Mouse (Mus musculus): ENCODE measurements at regions not wholly inside any gene's neighbourhood (a gene's known extent, or its start where the extent isn't known, plus 50 kb on each side); places are given as distances from the start of the nearest gene placed in this dataset.

- in situ Hi-C loops (cut with MboI, MseI): no loop called here
Measured at GRCm38 (mm10) chr1:137141879-137142570, 181.8 kb upstream of the Nr5a2 start.

- in situ Hi-C loops (cut with MboI, MseI): no loop called here
Measured at GRCm38 (mm10) chr1:137141372-137141771, 181.1 kb upstream of the Nr5a2 start.

- in situ Hi-C loops (cut with MboI, MseI): no loop called here
Measured at GRCm38 (mm10) chr1:137136156-137136555, 175.9 kb upstream of the Nr5a2 start.

- in situ Hi-C loops (cut with MboI, MseI): no loop called here
Measured at GRCm38 (mm10) chr1:137133734-137134133, 173.5 kb upstream of the Nr5a2 start.

- in situ Hi-C loops (cut with MboI, MseI): no loop called here
Measured at GRCm38 (mm10) chr1:137130264-137130663, 170.0 kb upstream of the Nr5a2 start.

- in situ Hi-C loops (cut with MboI, MseI): no loop called here
Measured at GRCm38 (mm10) chr1:137129116-137129515, 168.9 kb upstream of the Nr5a2 start.

- in situ Hi-C loops (cut with MboI, MseI): no loop called here
Measured at GRCm38 (mm10) chr1:137117866-137118265, 157.6 kb upstream of the Nr5a2 start.

GRCm38 (mm10) chr1:137106444-137106843 lies 146.2 kb upstream of the Nr5a2 start:
- in situ Hi-C loops (cut with MboI, MseI): no loop called here

GRCm38 (mm10) chr1:137091762-137092161 lies 131.5 kb upstream of the Nr5a2 start:
- in situ Hi-C loops (cut with MboI, MseI): no loop called here

GRCm38 (mm10) chr1:137088148-137088547 lies 127.9 kb upstream of the Nr5a2 start:
- in situ Hi-C loops (cut with MboI, MseI): no loop called here

GRCm38 (mm10) chr1:137086766-137087165 lies 126.5 kb upstream of the Nr5a2 start:
- in situ Hi-C loops (cut with MboI, MseI): no loop called here

GRCm38 (mm10) chr1:137083500-137083899 lies 123.3 kb upstream of the Nr5a2 start:
- in situ Hi-C loops (cut with MboI, MseI): no loop called here

GRCm38 (mm10) chr1:137079401-137080003 lies 119.3 kb upstream of the Nr5a2 start:
- in situ Hi-C loops (cut with MboI, MseI): no loop called here

- in situ Hi-C loops (cut with MboI, MseI): no loop called here
Measured at GRCm38 (mm10) chr1:137074787-137075186, 114.5 kb upstream of the Nr5a2 start.

- in situ Hi-C loops (cut with MboI, MseI): no loop called here
Measured at GRCm38 (mm10) chr1:137073857-137074572, 113.8 kb upstream of the Nr5a2 start.

GRCm38 (mm10) chr1:137060914-137061313 lies 100.7 kb upstream of the Nr5a2 start:
- in situ Hi-C loops (cut with MboI, MseI): no loop called here

- in situ Hi-C loops (cut with MboI, MseI): no loop called here
Measured at GRCm38 (mm10) chr1:137053134-137053533, 92.9 kb upstream of the Nr5a2 start.

- in situ Hi-C loops (cut with MboI, MseI): no loop called here
Measured at GRCm38 (mm10) chr1:137051515-137051914, 91.3 kb upstream of the Nr5a2 start.

- in situ Hi-C loops (cut with MboI, MseI): no loop called here
Measured at GRCm38 (mm10) chr1:137044076-137044475, 83.8 kb upstream of the Nr5a2 start.

- in situ Hi-C loops (cut with MboI, MseI): no loop called here
Measured at GRCm38 (mm10) chr1:137042414-137043010, 82.3 kb upstream of the Nr5a2 start.

GRCm38 (mm10) chr1:137040898-137041297 lies 80.7 kb upstream of the Nr5a2 start:
- in situ Hi-C loops (cut with MboI, MseI): no loop called here

GRCm38 (mm10) chr1:137034586-137034985 lies 74.3 kb upstream of the Nr5a2 start:
- in situ Hi-C loops (cut with MboI, MseI): no loop called here
